Mouse (Mus musculus) heart, embryonic 15.5 days (tissue): Measurements from ENCODE around the gene Tcp11l1. TPM values are rescaled to one million over a fixed set of nuclear protein-coding genes. Genes with fewer than 3 reads are reported as not detected.
A peak's percentile ranks its signal among the peaks of the same experiment; 100 is the strongest.

Source experiments
- ATAC-seq: fragments of 200-750 bp; cut with Nextera tagmentation; replicated peaks from 2 replicates; pipeline ENCODE4 v1.8.0; 2017; ENCODE audit warnings: low read depth, moderate TSS enrichment; ENCODE audit not compliant: insufficient number of reproducible peaks, insufficient read depth, low FRiP score
- H3K27ac ChIP-seq: fragments of 300-500 bp; sonication (generic); 2 replicates; pipeline ENCODE4 v1.5.1; 2015; ENCODE audit warnings: mild to moderate bottlenecking, inconsistent platforms
- H3K27me3 ChIP-seq: fragments of 300-500 bp; sonication (generic); 2 replicates; pipeline ENCODE4 v1.6.1; 2015; ENCODE audit warnings: inconsistent platforms
- H3K36me3 ChIP-seq: fragments of 300-500 bp; sonication (generic); 2 replicates; pipeline ENCODE4 v1.6.1; 2015; ENCODE audit warnings: mild to moderate bottlenecking, inconsistent platforms
- H3K4me1 ChIP-seq: fragments of 300-500 bp; sonication (generic); replicated peaks from 2 replicates; pipeline ENCODE4 v1.6.1; 2015; ENCODE audit warnings: inconsistent platforms
- H3K4me2 ChIP-seq: fragments of 300-500 bp; sonication (generic); 2 replicates; pipeline ENCODE4 v1.6.1; 2015; ENCODE audit warnings: inconsistent platforms, mild to moderate bottlenecking, moderate library complexity
- H3K4me3 ChIP-seq: fragments of 300-500 bp; sonication (generic); 2 replicates; pipeline ENCODE4 v1.5.1; 2015; ENCODE audit warnings: mild to moderate bottlenecking, inconsistent platforms
- H3K9ac ChIP-seq: fragments of 300-500 bp; sonication (generic); 2 replicates; pipeline ENCODE4 v1.6.1; 2015; ENCODE audit warnings: mild to moderate bottlenecking, inconsistent platforms
- H3K9me3 ChIP-seq: fragments of 300-500 bp; sonication (generic); replicated peaks from 2 replicates; pipeline ENCODE4 v1.6.1; 2016; ENCODE audit warnings: inconsistent platforms
- WGBS: fragments of 180-500 bp; shearing (Covaris S2); methylation state at CpG from one replicate; pipeline ENCODE4 v1.1.7; 2015; ENCODE audit warnings: mixed read lengths; 5-methylcytosine and 5-hydroxymethylcytosine counted together
- polyA plus RNA-seq: library from polyadenylated mRNA; unstranded; fragments of >200 nt; fragmentation: Nextera tagmentation; extraction: Ambion mirVana; gene quantifications from 2 replicates; pipeline ENCODE4 v1.2.1, GENCODE M21; 2015

The Tcp11l1 gene
- polyA plus RNA-seq, 1 experiment from 2014 or later, result 27.9 TPM

DNA sequence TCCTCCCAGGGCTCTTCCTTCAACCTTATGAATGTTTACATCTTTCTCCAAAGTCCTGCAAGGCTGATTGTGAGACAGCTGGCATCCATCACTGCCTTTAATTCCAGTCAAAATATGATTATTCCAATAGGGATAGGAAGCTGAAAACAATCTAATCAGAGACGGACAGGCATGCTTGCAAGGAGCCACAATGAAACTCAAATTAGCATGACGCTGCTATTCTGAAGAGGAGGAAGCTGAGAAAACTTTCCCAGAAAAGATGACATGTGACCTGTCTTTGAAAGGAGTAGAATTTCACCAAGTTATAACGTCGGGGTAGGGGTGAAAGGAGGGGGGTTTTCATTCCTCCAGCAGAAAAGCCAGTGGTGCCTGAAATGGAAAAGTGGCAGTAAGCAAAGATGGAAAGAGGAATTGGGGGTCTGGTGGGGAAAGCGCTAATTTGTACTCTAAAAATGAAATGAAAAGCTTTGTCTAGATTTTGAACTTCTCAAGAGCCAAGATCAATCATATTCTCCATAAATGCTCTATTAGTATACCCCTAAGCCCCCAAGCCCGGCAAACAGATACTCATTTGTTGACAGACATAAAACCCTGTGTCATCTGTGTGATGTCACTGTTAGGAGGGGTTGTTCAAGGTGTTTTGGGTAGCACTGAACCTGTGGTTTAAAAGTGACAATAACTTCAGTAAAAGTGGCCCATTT is 1.1 kb downstream of the Tcp11l1 start:
- Histone ChIP-seq H3K36me3 (no peaks in the 10 kb centered on the region), H3K4me3 (peak overlapping the region; percentile 88), H3K9ac (no peak overlapping the region), H3K27ac (no peak overlapping the region), H3K4me2 (peak overlapping the region; percentile 87), H3K4me1 (peaks cover 19% of the 10 kb centered on the region), H3K9me3 (no peaks in the 10 kb centered on the region), H3K27me3 (peaks cover 3% of the 10 kb centered on the region; the same call in 1 of the 2 replicates)
- no peak for ATAC-seq
- 35% methylated on average over 6 of the region's 6 CpGs for WGBS

- WGBS, result 45% methylated on average over 6 of the region's 6 CpGs
- Histone ChIP-seq H3K4me1 (peaks cover 19% of the 10 kb centered on the region), H3K4me2 (no peak overlapping the region), H3K9me3 (no peaks in the 10 kb centered on the region), H3K4me3 (no peak overlapping the region), H3K9ac (no peak overlapping the region), H3K27me3 (peaks cover 3% of the 10 kb centered on the region; the same call in 1 of the 2 replicates), H3K36me3 (no peaks in the 10 kb centered on the region), H3K27ac (no peak overlapping the region)
- no peak for ATAC-seq
These were observed 2.1 kb downstream of the Tcp11l1 start for GRCm38 (mm10) chr2:104709786-104710337.

- Histone ChIP-seq H3K4me2 (no peak overlapping the region), H3K4me1 (no peaks in the 10 kb centered on the region), H3K27ac (no peak overlapping the region), H3K36me3 (no peaks in the 10 kb centered on the region), H3K27me3 (no peaks in the 10 kb centered on the region), H3K9ac (no peak overlapping the region), H3K9me3 (no peaks in the 10 kb centered on the region), H3K4me3 (no peak overlapping the region)
- no peak for ATAC-seq
- WGBS, result 75% methylated on average over 3 of the region's 3 CpGs
These were observed 7.6 kb downstream of the Tcp11l1 start for GRCm38 (mm10) chr2:104704355-104704754.

- no peak for ATAC-seq
- no peaks in the 10 kb centered on the region for H3K27me3 ChIP-seq
- no peaks in the 10 kb centered on the region for H3K4me1 ChIP-seq
- H3K9ac ChIP-seq, result no peak overlapping the region
- WGBS, result 80% methylated on average over 3 of the region's 3 CpGs
- H3K4me2 ChIP-seq, result no peak overlapping the region
- no peak overlapping the region for H3K27ac ChIP-seq
- H3K36me3 ChIP-seq, result no peaks in the 10 kb centered on the region
- no peak overlapping the region for H3K4me3 ChIP-seq
- no peaks in the 10 kb centered on the region for H3K9me3 ChIP-seq
These were observed 8.8 kb downstream of the Tcp11l1 start for GRCm38 (mm10) chr2:104703158-104703557.

DNA sequence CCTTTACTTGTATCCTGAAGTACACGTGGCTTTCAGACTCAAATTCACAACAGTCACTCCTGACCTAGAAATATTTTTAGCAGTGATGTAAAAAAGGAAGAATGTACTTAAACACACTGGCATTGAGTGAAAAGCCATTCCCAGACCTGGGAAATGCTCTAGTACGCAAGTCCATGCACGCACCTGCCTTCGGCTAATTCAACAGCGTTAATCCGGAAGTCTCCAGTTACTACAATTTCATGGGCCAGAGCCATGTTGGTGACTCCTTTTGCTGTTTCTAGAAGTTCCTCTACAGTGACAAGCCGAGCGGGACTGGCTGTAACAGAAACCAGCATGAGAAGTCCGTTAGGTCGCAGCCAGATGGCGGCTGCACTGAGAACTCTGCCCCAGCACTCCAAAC is 12.3 kb downstream of the Tcp11l1 start:
- ATAC-seq, result no peak

DNA sequence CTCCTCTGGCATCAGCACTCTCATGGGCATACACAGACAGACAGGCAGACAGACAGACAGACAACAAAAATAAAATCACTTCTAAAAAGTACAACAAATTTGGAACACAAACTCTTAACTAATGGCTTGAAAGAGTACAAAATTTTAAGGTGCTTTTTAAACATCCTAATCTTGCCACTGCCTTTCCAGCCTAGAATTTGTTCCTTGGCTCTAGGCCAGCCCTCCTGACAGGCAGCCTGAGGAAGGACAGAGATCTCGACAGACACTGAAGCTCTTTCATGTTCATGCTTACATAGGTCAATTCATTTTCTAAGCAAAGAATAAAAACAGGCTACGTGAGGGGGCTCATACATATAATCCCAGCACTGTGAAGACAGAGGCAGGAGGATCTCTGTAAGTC is 19.4 kb downstream of the Tcp11l1 start:
- Histone ChIP-seq H3K4me1 (peaks cover 4% of the 10 kb centered on the region; the same call in 1 of the 2 replicates), H3K9me3 (no peaks in the 10 kb centered on the region), H3K27me3 (no peaks in the 10 kb centered on the region), H3K36me3 (no peaks in the 10 kb centered on the region), H3K27ac (no peak overlapping the region), H3K9ac (no peak overlapping the region), H3K4me2 (no peak overlapping the region), H3K4me3 (no peak overlapping the region)
- WGBS, result 44% methylated on average over 2 of the region's 2 CpGs
- ATAC-seq, result no peak

More for the DNA sequence above, 12.3 kb downstream of the Tcp11l1 start:
- Histone ChIP-seq H3K9me3 (no peaks in the 10 kb centered on the region), H3K36me3 (no peaks in the 10 kb centered on the region), H3K4me1 (no peaks in the 10 kb centered on the region), H3K4me2 (no peak overlapping the region), H3K9ac (no peak overlapping the region), H3K4me3 (no peak overlapping the region), H3K27me3 (no peaks in the 10 kb centered on the region), H3K27ac (no peak overlapping the region)
- 81% methylated on average over 11 of the region's 11 CpGs for WGBS

DNA sequence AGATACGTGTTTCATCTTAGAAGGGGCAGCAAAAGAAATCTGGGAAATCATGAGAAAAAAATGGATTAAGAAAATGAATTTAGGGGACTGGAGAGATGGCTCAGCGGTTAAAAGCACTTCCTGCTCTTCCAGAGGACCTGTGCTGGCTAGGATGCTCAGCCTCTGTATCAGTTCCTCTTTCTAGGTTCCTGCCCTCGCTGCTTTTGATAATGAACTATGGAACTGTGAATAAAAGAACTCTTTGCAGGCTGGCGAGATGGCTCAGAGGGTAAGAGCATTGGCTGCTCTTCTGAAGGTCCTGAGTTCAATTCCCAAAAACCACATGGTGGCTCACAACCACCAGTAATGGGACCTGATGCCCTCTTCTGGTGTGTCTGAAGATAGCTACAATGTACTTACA is 21.2 kb downstream of the Tcp11l1 start:
- no peaks in the 10 kb centered on the region for H3K27me3 ChIP-seq
- 79% methylated on average over 4 of the region's 4 CpGs for WGBS
- H3K4me3 ChIP-seq, result no peak overlapping the region
- no peaks in the 10 kb centered on the region for H3K36me3 ChIP-seq
- no peaks in the 10 kb centered on the region for H3K9me3 ChIP-seq
- H3K27ac ChIP-seq, result no peak overlapping the region
- H3K4me2 ChIP-seq, result no peak overlapping the region
- H3K9ac ChIP-seq, result no peak overlapping the region
- ATAC-seq, result no peak
- peaks cover 4% of the 10 kb centered on the region; the same call in 1 of the 2 replicates for H3K4me1 ChIP-seq

DNA sequence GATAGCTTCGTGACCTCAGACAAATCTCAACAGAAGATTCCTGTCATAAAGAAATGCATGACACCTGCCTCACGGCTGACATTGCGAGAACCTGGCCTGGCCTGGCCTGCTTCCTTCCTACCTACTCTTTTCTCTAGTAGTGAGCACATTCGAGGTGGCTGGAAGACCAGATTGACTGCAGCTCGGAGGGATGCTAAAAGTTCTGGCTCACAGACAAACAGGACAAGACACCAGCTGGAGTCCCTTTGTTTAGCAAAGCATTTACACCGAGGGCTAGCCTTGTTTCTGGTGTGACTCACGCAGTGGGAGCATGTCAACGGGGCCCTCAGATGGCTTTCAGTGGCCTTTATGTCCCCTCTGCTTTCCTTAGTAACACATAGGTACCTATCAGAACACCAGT is 23.2 kb downstream of the Tcp11l1 start:
- no peak overlapping the region for H3K9ac ChIP-seq
- no peaks in the 10 kb centered on the region for H3K27me3 ChIP-seq
- no peak for ATAC-seq
- peaks cover 7% of the 10 kb centered on the region; the same call in 1 of the 2 replicates for H3K4me1 ChIP-seq
- no peaks in the 10 kb centered on the region for H3K36me3 ChIP-seq
- H3K4me3 ChIP-seq, result no peak overlapping the region
- H3K9me3 ChIP-seq, result no peaks in the 10 kb centered on the region
- no peak overlapping the region for H3K27ac ChIP-seq
- H3K4me2 ChIP-seq, result no peak overlapping the region
- 82% methylated on average over 8 of the region's 8 CpGs for WGBS

- no peak for ATAC-seq
- H3K27me3 ChIP-seq, result no peaks in the 10 kb centered on the region
These were observed 23.6 kb downstream of the Tcp11l1 start for GRCm38 (mm10) chr2:104688321-104688720.

GRCm38 (mm10) chr2:104687261-104687660 is 24.7 kb downstream of the Tcp11l1 start:
- Histone ChIP-seq H3K27me3 (no peaks in the 10 kb centered on the region), H3K4me2 (no peak overlapping the region), H3K36me3 (no peaks in the 10 kb centered on the region), H3K4me3 (no peak overlapping the region), H3K9ac (no peak overlapping the region), H3K4me1 (peaks cover 7% of the 10 kb centered on the region; the same call in 1 of the 2 replicates), H3K27ac (no peak overlapping the region), H3K9me3 (no peaks in the 10 kb centered on the region)
- 64% methylated on average over 3 of the region's 3 CpGs for WGBS
- no peak for ATAC-seq

More at GRCm38 (mm10) chr2:104688321-104688720, 23.6 kb downstream of the Tcp11l1 start:
- no peaks in the 10 kb centered on the region for H3K36me3 ChIP-seq
- no peak overlapping the region for H3K4me3 ChIP-seq
- H3K4me2 ChIP-seq, result no peak overlapping the region
- H3K27ac ChIP-seq, result no peak overlapping the region
- no peak overlapping the region for H3K9ac ChIP-seq
- H3K4me1 ChIP-seq, result peaks cover 7% of the 10 kb centered on the region; the same call in 1 of the 2 replicates
- H3K9me3 ChIP-seq, result no peaks in the 10 kb centered on the region
- WGBS, result 77% methylated on average over 3 of the region's 3 CpGs

DNA sequence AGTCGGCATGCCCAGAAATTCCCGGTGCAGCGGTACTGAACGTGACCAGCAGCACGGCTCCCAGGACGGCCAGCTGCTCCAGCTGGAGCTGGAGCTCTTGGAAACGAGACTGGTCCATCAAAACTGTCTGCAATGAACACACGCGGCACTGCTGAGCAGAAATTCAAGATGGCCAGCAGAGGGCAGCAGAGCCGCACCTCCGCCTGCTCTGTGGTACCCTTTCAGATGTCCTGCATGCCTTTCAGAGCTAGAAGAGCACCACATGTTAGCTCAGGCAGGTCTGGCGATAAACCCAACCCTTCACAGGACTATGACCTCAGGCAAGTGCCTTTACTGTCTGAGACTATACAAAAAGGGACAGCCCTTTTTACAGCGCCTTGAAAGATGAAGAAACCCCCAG is 26.6 kb downstream of the Tcp11l1 start:
- Histone ChIP-seq H3K9me3 (no peaks in the 10 kb centered on the region), H3K36me3 (no peaks in the 10 kb centered on the region), H3K9ac (no peak overlapping the region), H3K4me3 (no peak overlapping the region), H3K27ac (no peak overlapping the region), H3K4me1 (peaks cover 3% of the 10 kb centered on the region; the same call in 1 of the 2 replicates), H3K27me3 (no peaks in the 10 kb centered on the region), H3K4me2 (peak overlapping the region; percentile 23; the same call in 1 of the 2 replicates)
- 7% methylated on average over 13 of the region's 13 CpGs for WGBS
- peak; percentile 78 for ATAC-seq

DNA sequence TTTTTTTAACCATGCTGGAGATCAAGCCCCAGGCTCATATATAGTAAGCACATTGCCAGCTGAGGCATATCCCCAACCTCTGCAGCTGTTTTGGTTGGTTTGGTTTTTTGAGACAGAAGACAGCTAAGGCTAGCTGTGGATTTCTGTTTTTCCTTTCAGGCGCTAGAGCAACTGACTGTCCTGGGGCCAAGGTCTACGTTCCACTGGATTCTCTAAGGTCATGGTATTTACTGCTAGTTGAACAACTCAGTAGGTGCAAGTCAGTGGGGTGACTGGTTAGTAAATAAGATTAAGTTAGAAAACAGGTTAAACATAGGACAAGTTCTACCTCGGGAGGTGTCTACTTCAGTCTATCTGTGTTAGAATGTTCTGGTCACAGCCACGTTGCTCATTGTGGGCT is 27.2 kb downstream of the Tcp11l1 start:
- H3K27me3 ChIP-seq, result no peaks in the 10 kb centered on the region
- no peak overlapping the region for H3K4me3 ChIP-seq
- H3K4me2 ChIP-seq, result no peak overlapping the region
- no peaks in the 10 kb centered on the region for H3K36me3 ChIP-seq
- no peak overlapping the region for H3K27ac ChIP-seq
- H3K4me1 ChIP-seq, result peaks cover 3% of the 10 kb centered on the region; the same call in 1 of the 2 replicates
- H3K9me3 ChIP-seq, result no peaks in the 10 kb centered on the region
- H3K9ac ChIP-seq, result no peak overlapping the region
- ATAC-seq, result no peak
- 85% methylated on average over 4 of the region's 4 CpGs for WGBS
